Mouse (Mus musculus): ENCODE results near the gene Egfl6.

DNA sequence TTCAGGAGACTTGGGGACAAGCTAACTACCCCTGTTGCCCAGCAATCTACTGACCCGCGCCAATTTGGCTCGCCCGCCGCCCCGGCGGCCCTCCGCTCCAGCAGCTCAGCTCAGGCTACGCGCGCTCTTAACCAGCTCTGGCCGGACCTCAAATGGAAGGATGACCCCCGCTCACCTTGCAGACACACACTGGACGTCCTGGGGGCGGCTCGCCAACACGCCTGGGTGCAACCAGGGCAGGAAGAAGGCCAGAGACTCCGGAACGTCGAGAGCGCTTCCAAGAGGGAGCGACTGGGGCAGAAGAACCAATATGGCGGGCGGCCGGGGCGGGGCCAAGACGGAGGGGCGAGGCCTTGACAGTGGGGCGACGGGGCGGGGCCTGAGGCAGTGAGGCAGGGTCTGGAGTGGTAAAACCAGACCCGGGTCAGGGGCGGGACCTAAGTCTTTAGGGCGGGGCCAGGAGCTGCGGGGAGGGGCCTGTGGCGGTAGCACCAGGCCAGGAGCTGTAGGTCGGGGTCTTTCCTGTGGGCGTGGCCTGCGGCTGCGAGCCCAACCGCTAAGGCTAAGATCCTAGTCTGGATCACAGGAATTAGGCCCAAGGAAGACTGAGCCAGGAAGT lies 106.0 kb downstream of the Egfl6 start, which contains the start of gene Rab9:
- no peak for TF ChIP-seq CTCF (conservative IDR thresholded peaks at IDR 0.05; ENCODE audit: low read length)
- no peak for TF ChIP-seq POU5F1 (IDR thresholded peaks at IDR 0.05; ENCODE audit: borderline replicate concordance, low read length)

Data from E14TG2a.4 (cell line).